ENCODE assay signal across 8 mouse cellular contexts in the genomic region with DNA sequence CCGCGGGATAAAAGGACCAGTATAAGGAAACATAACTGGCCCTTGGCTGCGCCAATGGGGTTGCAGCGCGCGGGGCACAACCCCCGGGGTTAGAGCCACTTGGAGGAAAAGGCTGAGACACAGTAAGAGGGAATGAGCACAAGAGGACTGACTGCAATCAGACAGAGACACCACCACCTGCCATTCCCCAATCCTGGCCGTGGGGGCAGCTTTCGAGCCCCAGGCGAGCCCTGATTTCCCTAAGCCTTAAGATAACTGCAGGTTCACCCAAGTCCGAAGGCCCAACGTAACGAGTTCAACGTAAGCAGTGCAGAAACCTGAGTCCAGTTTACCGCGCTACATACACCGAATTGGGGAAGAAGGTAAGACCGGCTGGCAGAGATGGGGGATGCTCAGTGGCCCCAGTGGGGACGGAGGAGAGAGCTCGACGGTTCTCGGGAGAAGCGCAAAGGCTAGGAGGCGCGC. TPM values are rescaled to one million over a fixed set of nuclear protein-coding genes. Genes with fewer than 3 reads are reported as not detected.
DNase-seq lines count a peak whose midpoint lies in the region; ATAC-seq and TF ChIP-seq lines count a peak whose summit lies in the region.

No protein-coding gene starts in this region.

- intact Hi-C loops in heart, postnatal 14 days (cut with DNase I): loop anchor here (5.0 kb wide), 1 partner anchor 122 kb away; no protein-coding TSS in a partner anchor

- peaks cover 1% of the 10 kb centered on the region for H3K36me3 ChIP-seq in heart, embryonic 11.5 days (ENCODE audit: control insufficient read depth, insufficient read depth, low read length)
- H3K36me3 ChIP-seq in intestine, embryonic 16.5 days (ENCODE audit: control insufficient read depth, insufficient read depth, low read length): no peaks in the 10 kb centered on the region

- WGBS in heart, embryonic 11.5 days (ENCODE audit: insufficient replicate concordance): 0% methylated on average over 25 of the region's 25 CpGs
- under 1% methylated on average over 25 of the region's 25 CpGs for WGBS in intestine, embryonic 16.5 days

- no peaks in the 10 kb centered on the region for H3K4me1 ChIP-seq in heart, embryonic 11.5 days (ENCODE audit: control insufficient read depth, insufficient read depth, low read length)
- H3K4me1 ChIP-seq in embryonic fibroblast, embryonic 13.5 days (ENCODE audit: control insufficient read depth, insufficient read depth, low read length): no peaks in the 10 kb centered on the region
- H3K4me1 ChIP-seq in intestine, embryonic 16.5 days (ENCODE audit: control insufficient read depth, insufficient read depth, low read length): 0 out of 2 replicates have a peak, but pooled peaks cover 3% of the 10 kb centered on the region

- H3K27ac ChIP-seq in heart, embryonic 11.5 days (ENCODE audit: low read depth, low read length): peak overlapping the region; percentile 99
- peak overlapping the region; percentile 96 for H3K27ac ChIP-seq in embryonic fibroblast, embryonic 13.5 days (ENCODE audit: insufficient read depth, low read length)
- H3K27ac ChIP-seq in intestine, embryonic 16.5 days (ENCODE audit: low read length): peak overlapping the region; percentile 99

- DNase-seq in heart, postnatal 14 days: no peak
- DNase-seq in ES-CJ7 (ENCODE audit: low read depth, low spot score): peak; percentile 78
- no peak for DNase-seq in thymus, postnatal 36 days
- no peak for DNase-seq in layer of hippocampus, postnatal 36 days

- H3K9me3 ChIP-seq in heart, embryonic 11.5 days (replicated peaks; ENCODE audit: control insufficient read depth, low read length): no peaks in the 10 kb centered on the region
- H3K9me3 ChIP-seq in intestine, embryonic 16.5 days (ENCODE audit: control insufficient read depth, low read length): no peaks in the 10 kb centered on the region

- H3K27me3 ChIP-seq in heart, embryonic 11.5 days (ENCODE audit: control insufficient read depth, insufficient read depth, low read length): no peaks in the 10 kb centered on the region
- H3K27me3 ChIP-seq in intestine, embryonic 16.5 days (replicated peaks; ENCODE audit: control insufficient read depth, insufficient read depth, low read length): no peaks in the 10 kb centered on the region

- peak overlapping the region; percentile 81 for H3K9ac ChIP-seq in heart, embryonic 11.5 days (ENCODE audit: low read depth, low read length)
- peak overlapping the region; percentile 85 for H3K9ac ChIP-seq in intestine, embryonic 16.5 days (ENCODE audit: low read depth, low read length)

- TF ChIP-seq POLR2A in embryonic fibroblast, embryonic 13.5 days (IDR thresholded peaks at IDR 0.05; ENCODE audit: low read depth, low read length): 0 out of 2 replicates have a peak, but pooled peaks have one; percentile 33

- ATAC-seq in heart, embryonic 11.5 days (replicated peaks; ENCODE audit: insufficient number of reproducible peaks, low FRiP score, low TSS enrichment): peak; percentile 27; the same call in 1 of the 2 replicates
- ATAC-seq in intestine, embryonic 16.5 days: peak; percentile 70
- ATAC-seq in megakaryocyte, adult 5-6 weeks (ENCODE audit: poor library complexity, severe bottlenecking): peak; percentile 38

- H3K4me2 ChIP-seq in heart, embryonic 11.5 days: peak overlapping the region; percentile 78
- H3K4me2 ChIP-seq in intestine, embryonic 16.5 days (ENCODE audit: low read depth, low read length): peak overlapping the region; percentile 84

- H3K4me3 ChIP-seq in heart, embryonic 11.5 days (ENCODE audit: low read depth, low read length): peak overlapping the region; percentile 88
- H3K4me3 ChIP-seq in embryonic fibroblast, embryonic 13.5 days (ENCODE audit: insufficient read depth, low read length): peak overlapping the region; percentile 96
- H3K4me3 ChIP-seq in intestine, embryonic 16.5 days (ENCODE audit: low read length): peak overlapping the region; percentile 91

- TF ChIP-seq CTCF in embryonic fibroblast, embryonic 13.5 days (IDR thresholded peaks at IDR 0.05; ENCODE audit: borderline replicate concordance, insufficient read depth, low read length): no peak

RNA-seq across cellular contexts. Expression of gene Gm29609, which starts 0.4 kb away (rescaled TPM):
- 0.76 and 1.2 TPM in 2 replicates for polyA plus RNA-seq in heart, embryonic 11.5 days (2014; fragmentation: Nextera tagmentation; extraction: Ambion mirVana)
- total RNA-seq in heart, postnatal 14 days (2021): under 1 TPM; 0.56 to 0.93 TPM
- 2.7 and 3.8 TPM in 2 replicates for polyA plus RNA-seq in embryonic fibroblast, embryonic 13.5 days (2011; ENCODE audit: insufficient read length, low read depth, missing spikeins)
- polyA plus RNA-seq in intestine, embryonic 16.5 days (2015; fragmentation: Nextera tagmentation; extraction: Ambion mirVana): 1.1 TPM in 2 replicates
- 0.22 and 1.3 TPM in 2 replicates for total RNA-seq in megakaryocyte, adult 5-6 weeks (2015)
- 0.29 TPM in 1 of 2 replicates, not detected in the other for total RNA-seq in megakaryocyte, adult 5-6 weeks (2017)
- total RNA-seq in layer of hippocampus, postnatal 36 days (2021): 1 to 10 TPM; 3.2 to 3.4 TPM

RNA-seq across cellular contexts. Expression of gene Gtf3c2, which starts 0.6 kb away (rescaled TPM):
- 48.2 and 50.8 TPM in 2 replicates for polyA plus RNA-seq in heart, embryonic 11.5 days (2014; fragmentation: Nextera tagmentation; extraction: Ambion mirVana)
- 10 to 100 TPM; 31.9 to 34.5 TPM for total RNA-seq in heart, postnatal 14 days (2021)
- 51.0 and 69.2 TPM in 2 replicates for polyA plus RNA-seq in embryonic fibroblast, embryonic 13.5 days (2011; ENCODE audit: insufficient read length, low read depth, missing spikeins)
- 56.4 and 60.3 TPM in 2 replicates for polyA plus RNA-seq in intestine, embryonic 16.5 days (2015; fragmentation: Nextera tagmentation; extraction: Ambion mirVana)
- 58.8 and 63.2 TPM in 2 replicates for total RNA-seq in megakaryocyte, adult 5-6 weeks (2015)
- total RNA-seq in megakaryocyte, adult 5-6 weeks (2017): 43.0 and 43.1 TPM in 2 replicates
- total RNA-seq in layer of hippocampus, postnatal 36 days (2021): 10 to 100 TPM; 58.5 to 66.8 TPM

RNA-seq across cellular contexts. Expression of gene Snx17, which starts 13.7 kb away (rescaled TPM):
- polyA plus RNA-seq in heart, embryonic 11.5 days (2014; fragmentation: Nextera tagmentation; extraction: Ambion mirVana): 115 and 122 TPM in 2 replicates
- 10 to 100 TPM; 66.3 to 67.8 TPM for total RNA-seq in heart, postnatal 14 days (2021)
- 91.9 and 113 TPM in 2 replicates for polyA plus RNA-seq in embryonic fibroblast, embryonic 13.5 days (2011; ENCODE audit: insufficient read length, low read depth, missing spikeins)
- polyA plus RNA-seq in intestine, embryonic 16.5 days (2015; fragmentation: Nextera tagmentation; extraction: Ambion mirVana): 143 and 149 TPM in 2 replicates
- total RNA-seq in megakaryocyte, adult 5-6 weeks (2015): 52.3 and 65.5 TPM in 2 replicates
- 33.4 and 45.2 TPM in 2 replicates for total RNA-seq in megakaryocyte, adult 5-6 weeks (2017)
- 10 to 100 TPM; 77.0 to 83.7 TPM for total RNA-seq in layer of hippocampus, postnatal 36 days (2021)

RNA-seq across cellular contexts. Expression of gene Eif2b4, which starts 13.9 kb away (rescaled TPM):
- polyA plus RNA-seq in heart, embryonic 11.5 days (2014; fragmentation: Nextera tagmentation; extraction: Ambion mirVana): 56.7 and 58.6 TPM in 2 replicates
- total RNA-seq in heart, postnatal 14 days (2021): 10 to 100 TPM; 48.4 to 62.3 TPM
- 19.8 and 21.6 TPM in 2 replicates for polyA plus RNA-seq in embryonic fibroblast, embryonic 13.5 days (2011; ENCODE audit: insufficient read length, low read depth, missing spikeins)
- polyA plus RNA-seq in intestine, embryonic 16.5 days (2015; fragmentation: Nextera tagmentation; extraction: Ambion mirVana): 67.1 and 67.6 TPM in 2 replicates
- 21.9 and 25.2 TPM in 2 replicates for total RNA-seq in megakaryocyte, adult 5-6 weeks (2015)
- total RNA-seq in megakaryocyte, adult 5-6 weeks (2017): 21.3 and 31.5 TPM in 2 replicates
- 10 to 100 TPM; 38.7 to 46.9 TPM for total RNA-seq in layer of hippocampus, postnatal 36 days (2021)

RNA-seq across cellular contexts. Expression of gene Zfp513, which starts 22.8 kb away (rescaled TPM):
- polyA plus RNA-seq in heart, embryonic 11.5 days (2014; fragmentation: Nextera tagmentation; extraction: Ambion mirVana): 4.8 and 5.0 TPM in 2 replicates
- total RNA-seq in heart, postnatal 14 days (2021): 10 to 100 TPM in 1 of 2 experiments, 1 to 10 TPM in 1; 9.9 to 10.6 TPM
- 18.6 and 20.3 TPM in 2 replicates for polyA plus RNA-seq in embryonic fibroblast, embryonic 13.5 days (2011; ENCODE audit: insufficient read length, low read depth, missing spikeins)
- polyA plus RNA-seq in intestine, embryonic 16.5 days (2015; fragmentation: Nextera tagmentation; extraction: Ambion mirVana): 5.5 and 6.0 TPM in 2 replicates
- total RNA-seq in megakaryocyte, adult 5-6 weeks (2015): 8.9 and 10.1 TPM in 2 replicates
- 7.2 and 8.1 TPM in 2 replicates for total RNA-seq in megakaryocyte, adult 5-6 weeks (2017)
- 10 to 100 TPM; 29.2 to 30.4 TPM for total RNA-seq in layer of hippocampus, postnatal 36 days (2021)
